Mouse (Mus musculus): ENCODE data around the gene Ccnd2. TPM values are rescaled to one million over a fixed set of nuclear protein-coding genes. Genes with fewer than 3 reads are reported as not detected.

Gene Ccnd2
- total RNA-seq, 2 experiments from 2014 or later = 177 to 178 TPM

DNA sequence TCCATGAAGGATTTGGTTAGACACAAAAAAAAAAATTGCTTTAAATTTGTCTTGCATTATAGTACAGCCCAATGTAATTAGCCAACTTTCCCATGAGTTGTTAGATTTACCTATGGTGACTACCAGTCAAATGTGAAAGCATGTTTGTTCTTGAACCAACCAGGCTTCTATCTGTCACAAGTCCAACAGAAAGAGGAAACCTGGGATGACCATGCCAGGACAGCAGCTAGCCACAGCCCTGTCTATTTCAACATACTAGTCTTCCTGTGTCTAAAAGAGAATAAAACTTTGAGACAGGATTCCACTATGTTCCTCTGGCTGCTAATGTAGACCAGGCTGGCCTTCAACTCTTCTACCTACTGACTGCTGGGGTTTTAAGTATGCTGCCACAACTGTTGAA lies 44.6 kb downstream of the Ccnd2 start:
- no peak for DNase-seq

GRCm38 (mm10) chr6:127106726-127107125 lies 45.3 kb downstream of the Ccnd2 start:
- DNase-seq = peak; percentile 44

DNA sequence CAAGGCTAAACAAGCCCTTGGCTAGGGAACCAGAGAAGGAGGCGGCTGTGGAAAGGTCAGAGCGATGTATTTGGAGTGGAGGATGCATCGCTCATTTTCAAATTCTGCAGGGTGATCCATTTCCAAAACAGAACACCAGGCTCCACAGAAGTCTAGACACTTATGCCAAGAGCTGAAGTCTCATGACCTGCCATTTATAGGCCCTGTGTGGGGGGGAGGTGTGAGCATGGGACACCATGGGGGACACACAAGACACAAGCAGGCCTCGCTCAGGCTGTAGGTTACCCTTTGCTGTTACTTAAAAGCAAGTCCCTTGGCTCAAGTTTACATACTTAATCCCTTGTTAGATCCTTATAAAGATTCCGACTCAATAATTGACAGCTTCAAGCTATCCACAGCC lies 45.8 kb downstream of the Ccnd2 start:
- DNase-seq = no peak

GRCm38 (mm10) chr6:127105107-127105506 lies 46.9 kb downstream of the Ccnd2 start:
- peak; percentile 64 for DNase-seq

GRCm38 (mm10) chr6:127104396-127105029 lies 47.5 kb downstream of the Ccnd2 start:
- DNase-seq = no peak

GRCm38 (mm10) chr6:127103506-127104275 lies 48.3 kb downstream of the Ccnd2 start:
- peak; percentile 27 for DNase-seq

GRCm38 (mm10) chr6:127094565-127094964 lies 57.4 kb downstream of the Ccnd2 start:
- peak; percentile 24 for DNase-seq

DNA sequence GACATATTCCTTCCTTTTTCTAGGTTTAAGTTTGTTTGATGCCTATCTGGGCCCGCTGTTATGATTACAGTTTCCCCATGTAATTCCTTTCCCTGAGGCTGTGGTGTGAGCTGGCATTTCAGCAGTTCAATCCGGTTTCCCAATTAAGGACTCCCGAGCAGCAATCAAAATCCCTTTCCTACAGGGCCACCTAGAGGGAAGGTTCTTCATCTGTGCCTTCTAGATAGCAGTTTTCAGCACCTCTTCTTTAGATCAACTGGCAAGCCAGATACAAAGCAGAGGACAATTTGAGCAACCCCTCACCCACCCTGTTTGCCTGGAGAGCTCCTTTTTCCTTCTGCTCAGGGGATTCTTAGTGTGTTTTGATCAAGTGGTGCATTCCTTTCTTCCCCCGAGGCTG lies 65.3 kb downstream of the Ccnd2 start:
- peak; percentile 59 for DNase-seq

DNA sequence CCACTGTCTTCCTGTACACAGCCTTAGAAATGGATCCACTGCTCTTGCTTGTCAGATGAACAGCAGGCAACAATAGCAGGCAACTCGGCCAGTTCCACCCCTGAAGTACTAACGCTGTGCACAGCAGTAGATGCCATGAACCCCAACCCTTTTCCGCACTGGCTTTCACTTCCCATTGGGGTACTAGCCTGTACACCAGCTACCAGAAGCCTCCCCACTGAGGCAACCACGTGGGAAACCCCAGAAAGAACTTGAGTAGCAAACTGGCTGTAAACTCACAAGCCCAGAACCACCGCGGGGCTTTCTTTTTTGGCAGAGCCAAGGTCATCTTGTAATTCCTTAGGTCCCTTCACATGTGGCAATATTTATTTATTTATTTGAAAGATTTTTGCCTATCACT lies 70.2 kb downstream of the Ccnd2 start:
- no peak for DNase-seq

GRCm38 (mm10) chr6:127079867-127080731 lies 71.9 kb downstream of the Ccnd2 start:
- DNase-seq = peak; percentile 72

Other genes with a start within 250 kb of the Ccnd2 start
- gene Dyrk4, start 230.4 kb downstream of the Ccnd2 start, total RNA-seq (2021) = under 1 TPM in 1 of 2 experiments, not detected in 1; 0.27 TPM
- gene Rad51ap1, start 212.6 kb downstream of the Ccnd2 start, total RNA-seq (2021) = 10 to 100 TPM; 11.1 to 12.1 TPM
- gene D6Wsu163e, start 212.2 kb downstream of the Ccnd2 start, total RNA-seq (2021) = 10 to 100 TPM; 17.5 to 19.7 TPM
- under 1 TPM; 0.18 to 0.42 TPM for gene Fgf6, start 136.6 kb downstream of the Ccnd2 start, total RNA-seq (2021)
- not detected for gene Fgf23, start 79.3 kb downstream of the Ccnd2 start, total RNA-seq (2021)
- 10 to 100 TPM; 12.5 to 16.2 TPM for gene Tigar, start 42.6 kb downstream of the Ccnd2 start, total RNA-seq (2021)

Measured in adrenal gland, postnatal 10 days (tissue).